ENCODE assay signal across 10 mouse cellular contexts in genomic region chr9:122205543-122206200, GRCm38 (mm10).
DNase-seq lines count a peak whose midpoint lies in the region; ATAC-seq and TF ChIP-seq lines count a peak whose summit lies in the region.
"Had no signal": no experiment of that assay in that cellular context is flagged by ENCODE, and none has a peak within 500 bp of the region (broad histone marks: within the 10 kb centered on the region; RNA-seq: fewer than 3 reads in every experiment).

No protein-coding gene starts in this region.

- no peaks in the 10 kb centered on the region for H3K4me1 ChIP-seq in forebrain, embryonic 14.5 days (ENCODE audit: control insufficient read depth, insufficient read depth, low read length)
- H3K4me1 ChIP-seq in forebrain, embryonic 12.5 days = peaks cover 6% of the 10 kb centered on the region; the same call in 1 of the 2 replicates
- peaks cover 11% of the 10 kb centered on the region; the same call in 1 of the 2 replicates for H3K4me1 ChIP-seq in liver, postnatal 0 days (ENCODE audit: insufficient read depth)
- 0 out of 2 replicates have a peak, but pooled peaks cover 8% of the 10 kb centered on the region for H3K4me1 ChIP-seq in liver, embryonic 12.5 days
- peaks cover 32% of the 10 kb centered on the region for H3K4me1 ChIP-seq in heart, embryonic 12.5 days (replicated peaks)
- H3K4me1 ChIP-seq: liver, embryonic 15.5 days had no signal

- 70% methylated on average over 11 of the region's 11 CpGs for WGBS in forebrain, embryonic 14.5 days
- WGBS in forebrain, embryonic 12.5 days = 71% methylated on average over 11 of the region's 11 CpGs
- 60% methylated on average over 11 of the region's 11 CpGs for WGBS in liver, postnatal 0 days (ENCODE audit: insufficient replicate concordance)
- WGBS in liver, embryonic 12.5 days (ENCODE audit: insufficient replicate concordance) = 54% methylated on average over 11 of the region's 11 CpGs
- 34% methylated on average over 11 of the region's 11 CpGs for WGBS in heart, embryonic 12.5 days

- peaks cover 3% of the 10 kb centered on the region; the same call in 1 of the 2 replicates for H3K36me3 ChIP-seq in forebrain, embryonic 14.5 days (ENCODE audit: control insufficient read depth, insufficient read depth, low read length)
- H3K36me3 ChIP-seq in forebrain, embryonic 12.5 days (replicated peaks) = no peaks in the 10 kb centered on the region
- 0 out of 2 replicates have a peak, but pooled peaks cover 5% of the 10 kb centered on the region for H3K36me3 ChIP-seq in liver, postnatal 0 days (replicated peaks; ENCODE audit: insufficient read depth, low read length)
- H3K36me3 ChIP-seq in liver, embryonic 12.5 days = no peaks in the 10 kb centered on the region
- no peaks in the 10 kb centered on the region for H3K36me3 ChIP-seq in heart, embryonic 12.5 days
- H3K36me3 ChIP-seq: liver, embryonic 15.5 days had no signal

- H3K4me2 ChIP-seq in forebrain, embryonic 14.5 days (ENCODE audit: low read length) = no peak overlapping the region
- no peak overlapping the region for H3K4me2 ChIP-seq in forebrain, embryonic 12.5 days
- no peak overlapping the region for H3K4me2 ChIP-seq in liver, postnatal 0 days (ENCODE audit: low read depth, low read length)
- H3K4me2 ChIP-seq in liver, embryonic 12.5 days = no peak overlapping the region
- no peak overlapping the region for H3K4me2 ChIP-seq in heart, embryonic 12.5 days
- H3K4me2 ChIP-seq: liver, embryonic 15.5 days had no signal

- no peak for TF ChIP-seq EP300 in liver, postnatal 0 days (IDR thresholded peaks at IDR 0.05; ENCODE audit: low read depth)

- H3K9me3 ChIP-seq in forebrain, embryonic 14.5 days (replicated peaks; ENCODE audit: control insufficient read depth, low read length) = no peaks in the 10 kb centered on the region
- no peaks in the 10 kb centered on the region for H3K9me3 ChIP-seq in forebrain, embryonic 12.5 days
- H3K9me3 ChIP-seq in liver, postnatal 0 days (ENCODE audit: low read length) = no peaks in the 10 kb centered on the region
- H3K9me3 ChIP-seq in liver, embryonic 12.5 days (replicated peaks) = no peaks in the 10 kb centered on the region
- no peaks in the 10 kb centered on the region for H3K9me3 ChIP-seq in heart, embryonic 12.5 days (replicated peaks)
- H3K9me3 ChIP-seq: liver, embryonic 15.5 days had no signal

- ATAC-seq in forebrain, embryonic 14.5 days = no peak
- ATAC-seq in forebrain, embryonic 12.5 days (ENCODE audit: low FRiP score) = no peak
- no peak for ATAC-seq in liver, postnatal 0 days
- ATAC-seq in liver, embryonic 12.5 days = no peak
- peak; percentile 66 for ATAC-seq in heart, embryonic 12.5 days (ENCODE audit: insufficient number of reproducible peaks, low FRiP score)
- no peak for ATAC-seq in megakaryocyte, adult 5-6 weeks (ENCODE audit: poor library complexity, severe bottlenecking)

- H3K27me3 ChIP-seq in forebrain, embryonic 14.5 days (replicated peaks; ENCODE audit: control insufficient read depth, insufficient read depth, low read length) = no peaks in the 10 kb centered on the region
- H3K27me3 ChIP-seq in forebrain, embryonic 12.5 days = no peaks in the 10 kb centered on the region
- H3K27me3 ChIP-seq in liver, postnatal 0 days (ENCODE audit: insufficient read depth, low read length) = no peaks in the 10 kb centered on the region
- no peaks in the 10 kb centered on the region for H3K27me3 ChIP-seq in liver, embryonic 12.5 days (replicated peaks)
- H3K27me3 ChIP-seq in heart, embryonic 12.5 days (replicated peaks) = no peaks in the 10 kb centered on the region
- H3K27me3 ChIP-seq: liver, embryonic 15.5 days had no signal

- no peak for TF ChIP-seq CTCF in liver, postnatal 0 days (IDR thresholded peaks at IDR 0.05; ENCODE audit: low read depth)

- H3K27ac ChIP-seq in forebrain, embryonic 14.5 days (ENCODE audit: low read depth, low read length) = no peak overlapping the region
- no peak overlapping the region for H3K27ac ChIP-seq in forebrain, embryonic 12.5 days
- no peak overlapping the region for H3K27ac ChIP-seq in liver, postnatal 0 days (ENCODE audit: low read depth)
- H3K27ac ChIP-seq in liver, embryonic 12.5 days = no peak overlapping the region
- peak overlapping the region; percentile 68; the same call in 1 of the 2 replicates for H3K27ac ChIP-seq in heart, embryonic 12.5 days (ENCODE audit: poor library complexity, severe bottlenecking)
- H3K27ac ChIP-seq: liver, embryonic 15.5 days had no signal

- no peak overlapping the region for H3K4me3 ChIP-seq in forebrain, embryonic 14.5 days (ENCODE audit: low read depth, low read length)
- H3K4me3 ChIP-seq in forebrain, embryonic 12.5 days (replicated peaks) = no peak overlapping the region
- no peak overlapping the region for H3K4me3 ChIP-seq in liver, postnatal 0 days (ENCODE audit: low read depth, low read length)
- H3K4me3 ChIP-seq in liver, embryonic 12.5 days = no peak overlapping the region
- H3K4me3 ChIP-seq in heart, embryonic 12.5 days = no peak overlapping the region
- H3K4me3 ChIP-seq: liver, embryonic 15.5 days had no signal

- H3K9ac ChIP-seq in forebrain, embryonic 14.5 days (ENCODE audit: low read length) = no peak overlapping the region
- no peak overlapping the region for H3K9ac ChIP-seq in forebrain, embryonic 12.5 days
- no peak overlapping the region for H3K9ac ChIP-seq in liver, postnatal 0 days (replicated peaks)
- H3K9ac ChIP-seq in liver, embryonic 12.5 days = no peak overlapping the region
- no peak overlapping the region for H3K9ac ChIP-seq in heart, embryonic 12.5 days
- H3K9ac ChIP-seq: liver, embryonic 15.5 days had no signal

- peak; percentile 16 for DNase-seq in forebrain, embryonic 14.5 days (ENCODE audit: low spot score)
- DNase-seq in liver, postnatal 0 days = peak; percentile 37
- peak; percentile 59 for DNase-seq in lung, postnatal 36 days
- DNase-seq in yolk sac, embryonic 10.5 days (ENCODE audit: low spot score) = no peak
- DNase-seq: kidney, adult 18-20 months had no signal
